Mouse (Mus musculus) heart, postnatal 14 days (tissue): ENCODE measurements at regions not wholly inside any gene's neighbourhood (a gene's known extent, or its start where the extent isn't known, plus 50 kb on each side); places are given as distances from the start of the nearest gene placed in this dataset.

Source experiments
- microRNA-seq, 2 experiments: library from miRNA; unstranded; fragments of <30 nt; microRNA quantifications; one replicate each; pipeline ENCODE4 v1.2.0; 2021 to 2022

Small RNA genes in the stretch of these regions (microRNA-seq; reads per million reads assigned to microRNA genes)
- 0 reads per million in 2 experiments for gene Gm23694
- gene Gm24096, result 0 reads per million in 2 experiments
